Mouse (Mus musculus) olfactory bulb, adult 2 months (tissue): ENCODE data around the gene Shroom2.

Experiments
- CTCF ChIP-seq: fragments of 200-500 bp; IDR thresholded peaks from 2 replicates; pipeline ENCODE4 v1.5.1; 2012; ENCODE audit warnings: low read depth, mild to moderate bottlenecking, low read length, moderate library complexity; ENCODE audit not compliant: insufficient read depth
- POLR2A ChIP-seq: fragments of 200-500 bp; IDR thresholded peaks from 2 replicates; pipeline ENCODE4 v1.6.1; 2012; ENCODE audit warnings: mild to moderate bottlenecking, low read depth, low read length, moderate library complexity; ENCODE audit not compliant: insufficient read depth

- TF ChIP-seq CTCF: no peak
- no peak for TF ChIP-seq POLR2A
These were observed 44.1 kb upstream of the Shroom2 start for GRCm38 (mm10) chrX:152813339-152813738.
